Mouse (Mus musculus) midbrain, embryonic 13.5 days (tissue): ENCODE data around the gene Khdc1a. TPM values are rescaled to one million over a fixed set of nuclear protein-coding genes. Genes with fewer than 3 reads are reported as not detected.
"Not testable (repeated sequence)": the region's sequence is repeated elsewhere in the genome, so short reads cannot be mapped to it uniquely, and the experiment has no call there.

ENCODE experiments used
- ATAC-seq: fragments of 200-750 bp; cut with Nextera tagmentation; 2 replicates; pipeline ENCODE4 v1.8.0; 2017; ENCODE audit warnings: mild to moderate bottlenecking, moderate TSS enrichment, moderate library complexity
- H3K27ac ChIP-seq: fragments of 300-500 bp; sonication (generic); 2 replicates; pipeline ENCODE4 v1.5.1; 2015; ENCODE audit warnings: inconsistent platforms, mild to moderate bottlenecking, moderate library complexity
- H3K27me3 ChIP-seq: fragments of 300-500 bp; sonication (generic); 2 replicates; pipeline ENCODE4 v1.6.1; 2015; ENCODE audit warnings: mild to moderate bottlenecking, inconsistent platforms
- H3K36me3 ChIP-seq: fragments of 300-500 bp; sonication (generic); 2 replicates; pipeline ENCODE4 v1.6.1; 2015; ENCODE audit warnings: mild to moderate bottlenecking, inconsistent platforms
- H3K4me1 ChIP-seq: fragments of 300-500 bp; sonication (generic); replicated peaks from 2 replicates; pipeline ENCODE4 v1.6.1; 2015; ENCODE audit warnings: inconsistent platforms
- H3K4me2 ChIP-seq: fragments of 300-500 bp; sonication (generic); replicated peaks from 2 replicates; pipeline ENCODE4 v1.6.1; 2015; ENCODE audit warnings: moderate library complexity, mild to moderate bottlenecking, inconsistent platforms
- H3K4me3 ChIP-seq: fragments of 300-500 bp; sonication (generic); replicated peaks from 2 replicates; pipeline ENCODE4 v1.5.1; 2015; ENCODE audit warnings: mild to moderate bottlenecking, inconsistent platforms
- H3K9ac ChIP-seq: fragments of 300-500 bp; sonication (generic); replicated peaks from 2 replicates; pipeline ENCODE4 v1.6.1; 2015; ENCODE audit warnings: mild to moderate bottlenecking, inconsistent platforms
- H3K9me3 ChIP-seq: fragments of 300-500 bp; sonication (generic); 2 replicates; pipeline ENCODE4 v1.6.1; 2016; ENCODE audit warnings: mild to moderate bottlenecking, inconsistent platforms
- WGBS: fragments of 180-500 bp; shearing (Covaris S2); methylation state at CpG from one replicate; pipeline ENCODE4 v1.1.7; 2015; 5-methylcytosine and 5-hydroxymethylcytosine counted together
- polyA plus RNA-seq: library from polyadenylated mRNA; unstranded; fragments of >200 nt; fragmentation: Nextera tagmentation; extraction: Ambion mirVana; gene quantifications from 2 replicates; pipeline ENCODE4 v1.2.1, GENCODE M21; 2015

Gene Khdc1a
- not detected in 2 replicates for polyA plus RNA-seq

- Histone ChIP-seq H3K4me1 (no peaks in the 10 kb centered on the region), H3K36me3 (no peaks in the 10 kb centered on the region), H3K9ac (no peak within 1 kb of the TSS), H3K4me2 (no peak within 1 kb of the TSS), H3K4me3 (no peak within 1 kb of the TSS), H3K9me3 (no peaks in the 10 kb centered on the region), H3K27me3 (no peaks in the 10 kb centered on the region), H3K27ac (no peak within 1 kb of the TSS)
- no peak for ATAC-seq
- 76% methylated on average over 2 of the region's 2 CpGs for WGBS
Observed at GRCm38 (mm10) chr1:21349341-21349740, at the start of gene Khdc1a. Gene Khdc1a (plus strand): TSS chr1:21349641.

GRCm38 (mm10) chr1:21299826-21300225 lies 49.6 kb upstream of the Khdc1a start:
- H3K9me3 ChIP-seq: no peaks in the 10 kb centered on the region
- H3K27ac ChIP-seq: no peak overlapping the region
- 59% methylated on average over 3 of the region's 3 CpGs for WGBS
- no peak overlapping the region for H3K9ac ChIP-seq
- no peak overlapping the region for H3K4me2 ChIP-seq
- no peaks in the 10 kb centered on the region for H3K27me3 ChIP-seq
- ATAC-seq: no peak
- no peak overlapping the region for H3K4me3 ChIP-seq
- H3K36me3 ChIP-seq: no peaks in the 10 kb centered on the region
- no peaks in the 10 kb centered on the region for H3K4me1 ChIP-seq

GRCm38 (mm10) chr1:21301686-21302085 lies 47.8 kb upstream of the Khdc1a start:
- H3K9ac ChIP-seq: no peak overlapping the region
- H3K9me3 ChIP-seq: no peaks in the 10 kb centered on the region
- no peaks in the 10 kb centered on the region for H3K27me3 ChIP-seq
- no peak overlapping the region for H3K4me3 ChIP-seq
- no peak for ATAC-seq
- no peaks in the 10 kb centered on the region for H3K36me3 ChIP-seq
- H3K27ac ChIP-seq: no peak overlapping the region
- no peaks in the 10 kb centered on the region for H3K4me1 ChIP-seq
- WGBS: 87% methylated on average over 3 of the region's 3 CpGs
- no peak overlapping the region for H3K4me2 ChIP-seq

- Histone ChIP-seq H3K27ac (no peak overlapping the region), H3K36me3 (no peaks in the 10 kb centered on the region), H3K4me2 (no peak overlapping the region), H3K4me3 (no peak overlapping the region), H3K4me1 (no peaks in the 10 kb centered on the region), H3K9me3 (no peaks in the 10 kb centered on the region), H3K27me3 (no peaks in the 10 kb centered on the region), H3K9ac (no peak overlapping the region)
- WGBS: 88% methylated on average over 3 of the region's 3 CpGs
- ATAC-seq: no peak
Observed at GRCm38 (mm10) chr1:21304174-21304573, 45.3 kb upstream of the Khdc1a start.

- Histone ChIP-seq H3K4me3 (no peak overlapping the region), H3K27me3 (no peaks in the 10 kb centered on the region), H3K9ac (no peak overlapping the region), H3K27ac (no peak overlapping the region), H3K4me1 (no peaks in the 10 kb centered on the region), H3K4me2 (no peak overlapping the region), H3K9me3 (no peaks in the 10 kb centered on the region), H3K36me3 (no peaks in the 10 kb centered on the region)
- 91% methylated on average over 4 of the region's 4 CpGs for WGBS
- ATAC-seq: no peak
Observed at GRCm38 (mm10) chr1:21304646-21305045, 44.8 kb upstream of the Khdc1a start.

GRCm38 (mm10) chr1:21305443-21305842 lies 44.0 kb upstream of the Khdc1a start:
- no peak for ATAC-seq
- Histone ChIP-seq H3K4me2 (no peak overlapping the region), H3K27ac (no peak overlapping the region), H3K4me3 (no peak overlapping the region), H3K27me3 (no peaks in the 10 kb centered on the region), H3K36me3 (no peaks in the 10 kb centered on the region), H3K9ac (no peak overlapping the region), H3K9me3 (no peaks in the 10 kb centered on the region), H3K4me1 (no peaks in the 10 kb centered on the region)
- WGBS: 89% methylated on average over 3 of the region's 3 CpGs

- Histone ChIP-seq H3K27me3 (no peaks in the 10 kb centered on the region), H3K9me3 (no peaks in the 10 kb centered on the region), H3K27ac (no peak overlapping the region), H3K4me2 (no peak overlapping the region), H3K4me3 (no peak overlapping the region), H3K4me1 (no peaks in the 10 kb centered on the region), H3K36me3 (no peaks in the 10 kb centered on the region), H3K9ac (no peak overlapping the region)
- ATAC-seq: no peak
- WGBS: 91% methylated on average over 2 of the region's 2 CpGs
Observed at GRCm38 (mm10) chr1:21314336-21314735, 35.1 kb upstream of the Khdc1a start.

GRCm38 (mm10) chr1:21315756-21316155 lies 33.7 kb upstream of the Khdc1a start:
- H3K4me3 ChIP-seq: no peak overlapping the region
- H3K27me3 ChIP-seq: no peaks in the 10 kb centered on the region
- no peak for ATAC-seq
- H3K9ac ChIP-seq: no peak overlapping the region
- no peaks in the 10 kb centered on the region for H3K36me3 ChIP-seq
- no peak overlapping the region for H3K4me2 ChIP-seq
- no peaks in the 10 kb centered on the region for H3K4me1 ChIP-seq
- WGBS: 96% methylated on average over 2 of the region's 2 CpGs
- H3K9me3 ChIP-seq: no peaks in the 10 kb centered on the region
- no peak overlapping the region for H3K27ac ChIP-seq

GRCm38 (mm10) chr1:21316305-21316704 lies 33.1 kb upstream of the Khdc1a start:
- Histone ChIP-seq H3K4me3 (no peak overlapping the region), H3K36me3 (no peaks in the 10 kb centered on the region), H3K27me3 (no peaks in the 10 kb centered on the region), H3K4me1 (no peaks in the 10 kb centered on the region), H3K27ac (no peak overlapping the region), H3K9me3 (no peaks in the 10 kb centered on the region), H3K9ac (no peak overlapping the region), H3K4me2 (no peak overlapping the region)
- no peak for ATAC-seq
- WGBS: 79% methylated on average over 2 of the region's 2 CpGs

- Histone ChIP-seq H3K9ac (no peak overlapping the region), H3K27me3 (no peaks in the 10 kb centered on the region), H3K9me3 (no peaks in the 10 kb centered on the region), H3K27ac (no peak overlapping the region), H3K4me1 (no peaks in the 10 kb centered on the region), H3K4me2 (no peak overlapping the region), H3K4me3 (no peak overlapping the region), H3K36me3 (no peaks in the 10 kb centered on the region)
- no peak for ATAC-seq
Observed at GRCm38 (mm10) chr1:21318202-21318601, 31.2 kb upstream of the Khdc1a start.

GRCm38 (mm10) chr1:21320271-21320670 lies 29.2 kb upstream of the Khdc1a start:
- not testable (repeated sequence) for H3K4me3 ChIP-seq, H3K9me3 ChIP-seq, H3K27me3 ChIP-seq, H3K27ac ChIP-seq, ATAC-seq, H3K36me3 ChIP-seq, H3K4me2 ChIP-seq, H3K9ac ChIP-seq
- WGBS: 96% methylated on average over 5 of the region's 5 CpGs
- peaks cover 10% of the 10 kb centered on the region for H3K4me1 ChIP-seq

GRCm38 (mm10) chr1:21321656-21322055 lies 27.8 kb upstream of the Khdc1a start:
- 94% methylated on average over 1 of the region's 1 CpGs for WGBS
- no peaks in the 10 kb centered on the region for H3K36me3 ChIP-seq
- H3K4me1 ChIP-seq: peaks cover 10% of the 10 kb centered on the region
- no peak overlapping the region for H3K4me2 ChIP-seq
- no peak for ATAC-seq
- H3K27me3 ChIP-seq: no peaks in the 10 kb centered on the region
- no peak overlapping the region for H3K4me3 ChIP-seq
- no peak overlapping the region for H3K9ac ChIP-seq
- no peak overlapping the region for H3K27ac ChIP-seq
- no peaks in the 10 kb centered on the region for H3K9me3 ChIP-seq

GRCm38 (mm10) chr1:21323996-21324574 lies 25.4 kb upstream of the Khdc1a start:
- ATAC-seq: peak; percentile 53; the same call in 1 of the 2 replicates
- Histone ChIP-seq H3K27me3 (no peaks in the 10 kb centered on the region), H3K36me3 (no peaks in the 10 kb centered on the region), H3K9me3 (no peaks in the 10 kb centered on the region), H3K27ac (no peak overlapping the region), H3K4me3 (no peak overlapping the region), H3K4me1 (peaks cover 10% of the 10 kb centered on the region), H3K4me2 (no peak overlapping the region), H3K9ac (no peak overlapping the region)
- WGBS: 23% methylated on average over 1 of the region's 1 CpGs
